Mouse (Mus musculus) heart, adult 9 months (tissue): ENCODE measurements around the gene Plek2.

Experiments
- DNase-seq, 2 experiments: peaks; one replicate each; pipeline ENCODE4 v3.0.0; 2022; ENCODE audit warnings: low spot score in 2 of 2

Gene Plek2

GRCm38 (mm10) chr12:78911707-78912417, 5.1 kb upstream of the Plek2 start:
- peak; percentile 31 to 32 for DNase-seq

- DNase-seq = no peak
Observed at GRCm38 (mm10) chr12:78910684-78911461, 4.1 kb upstream of the Plek2 start.

- DNase-seq = no peak
Observed at GRCm38 (mm10) chr12:78908081-78908605, 1.4 kb upstream of the Plek2 start.

- DNase-seq = no peak
Observed at GRCm38 (mm10) chr12:78904499-78904898, 2.3 kb downstream of the Plek2 start.

- DNase-seq = no peak
Observed at GRCm38 (mm10) chr12:78903313-78903712, 3.5 kb downstream of the Plek2 start.

GRCm38 (mm10) chr12:78901467-78901866, 5.3 kb downstream of the Plek2 start:
- DNase-seq = no peak

GRCm38 (mm10) chr12:78897861-78898260, 8.9 kb downstream of the Plek2 start:
- DNase-seq = no peak

GRCm38 (mm10) chr12:78891149-78891548, 15.6 kb downstream of the Plek2 start:
- no peak for DNase-seq

- no peak for DNase-seq
Observed at GRCm38 (mm10) chr12:78890062-78890461, 16.7 kb downstream of the Plek2 start.

- DNase-seq = no peak
Observed at GRCm38 (mm10) chr12:78874581-78874980, 32.2 kb downstream of the Plek2 start.

- DNase-seq = no peak
Observed at GRCm38 (mm10) chr12:78868115-78868514, 38.6 kb downstream of the Plek2 start.

GRCm38 (mm10) chr12:78865434-78865833, 41.3 kb downstream of the Plek2 start:
- DNase-seq = no peak

GRCm38 (mm10) chr12:78862254-78862730, 44.5 kb downstream of the Plek2 start:
- DNase-seq = no peak

GRCm38 (mm10) chr12:78861496-78862253, 45.1 kb downstream of the Plek2 start, which contains the start of the genes Atp6v1d and Eif2s1:
Gene Atp6v1d, minus strand, starts transcription at chr12:78861638.
Gene Eif2s1, plus strand, starts transcription at chr12:78861819.
- DNase-seq = peak; percentile 98 to 99

- no peak for DNase-seq
Observed at GRCm38 (mm10) chr12:78860921-78861495, 45.8 kb downstream of the Plek2 start.

- DNase-seq = no peak
Observed at GRCm38 (mm10) chr12:78848246-78848645, 58.5 kb downstream of the Plek2 start.

GRCm38 (mm10) chr12:78842429-78842828, 64.3 kb downstream of the Plek2 start:
- no peak for DNase-seq

- no peak for DNase-seq
Observed at GRCm38 (mm10) chr12:78839906-78840305, 66.9 kb downstream of the Plek2 start.
